Mouse (Mus musculus): ENCODE measurements around the gene Stard3nl.

DNA sequence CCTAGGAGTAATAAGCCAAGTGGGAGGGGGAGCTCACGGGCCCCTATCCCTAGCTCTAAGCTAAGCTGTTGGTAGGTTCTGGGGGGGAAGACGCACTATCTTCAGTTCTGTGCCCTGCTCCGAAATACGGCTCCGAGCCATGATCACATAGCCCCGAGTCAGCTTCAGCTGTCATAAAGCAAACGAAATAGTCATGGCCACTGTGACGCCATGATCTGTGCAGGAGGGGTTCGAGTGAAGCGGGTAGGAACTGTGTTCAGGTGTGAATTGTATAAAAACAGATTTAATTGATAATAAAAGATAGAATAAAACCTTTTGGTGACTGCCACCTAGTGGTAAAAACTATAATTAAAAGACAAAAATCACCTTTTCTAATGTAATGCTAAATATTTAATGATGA lies 42.4 kb upstream of the Stard3nl start:
- no peak; the same call in 1 of the 2 replicates for TF ChIP-seq CTCF (IDR thresholded peaks at IDR 0.05; ENCODE audit: extremely low read depth, insufficient read depth, low read length)
- no peak for TF ChIP-seq POLR2A (IDR thresholded peaks at IDR 0.05; ENCODE audit: extremely low read depth, insufficient read depth, low read length)

Measured in cortical plate, adult 2 months (tissue).